In the genomic region with DNA sequence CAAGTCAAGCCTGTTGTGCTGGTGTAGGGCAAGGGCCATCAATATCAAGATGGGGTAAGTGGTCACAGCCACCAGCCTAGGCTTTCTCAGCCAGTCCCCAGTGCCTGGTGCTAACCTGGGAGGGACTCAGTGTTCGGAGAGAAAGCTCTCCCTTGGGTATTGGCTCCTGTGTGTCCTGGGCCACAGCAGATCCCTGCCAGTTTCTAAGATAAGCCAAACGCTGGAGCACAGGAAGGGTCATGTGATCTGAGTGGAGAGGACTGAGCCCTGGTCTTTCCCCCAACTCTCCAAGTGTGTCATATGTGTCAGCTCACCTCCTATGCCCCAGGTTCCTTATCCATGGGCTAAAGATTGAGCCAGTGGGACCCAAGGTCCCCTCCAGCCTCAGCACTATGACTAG, we compare ENCODE assay signal across 11 mouse cellular contexts. TPM values are rescaled to one million over a fixed set of nuclear protein-coding genes. Genes with fewer than 3 reads are reported as not detected.
DNase-seq lines count a peak whose midpoint lies in the region; ATAC-seq and TF ChIP-seq lines count a peak whose summit lies in the region.
"Had no signal": no experiment of that assay in that cellular context is flagged by ENCODE, and none has a peak within 500 bp of the region (broad histone marks: within the 10 kb centered on the region; RNA-seq: fewer than 3 reads in every experiment).

No protein-coding gene starts in this region.

- ATAC-seq in kidney, embryonic 15.5 days (replicated peaks; ENCODE audit: low FRiP score): no peak
- ATAC-seq in kidney, embryonic 16.5 days (ENCODE audit: low FRiP score, low TSS enrichment): no peak
- no peak for ATAC-seq in forebrain, postnatal 0 days
- peak; percentile 16; the same call in 1 of the 2 replicates for ATAC-seq in heart, embryonic 15.5 days (replicated peaks; ENCODE audit: insufficient number of reproducible peaks, insufficient read depth, low FRiP score, low read depth)
- ATAC-seq in midbrain, postnatal 0 days (ENCODE audit: low FRiP score): no peak

- peaks cover 69% of the 10 kb centered on the region for H3K27me3 ChIP-seq in kidney, embryonic 15.5 days
- H3K27me3 ChIP-seq in kidney, embryonic 16.5 days (ENCODE audit: insufficient read depth, low read length): peaks cover 33% of the 10 kb centered on the region
- H3K27me3 ChIP-seq in forebrain, postnatal 0 days (ENCODE audit: insufficient read depth, low read length): peaks cover 5% of the 10 kb centered on the region; the same call in 1 of the 2 replicates
- peaks cover 30% of the 10 kb centered on the region for H3K27me3 ChIP-seq in heart, embryonic 15.5 days
- H3K27me3 ChIP-seq in midbrain, postnatal 0 days (ENCODE audit: insufficient read depth, low read length): no peaks in the 10 kb centered on the region

- peak overlapping the region; percentile 91 for H3K4me2 ChIP-seq in kidney, embryonic 15.5 days
- no peak overlapping the region for H3K4me2 ChIP-seq in kidney, embryonic 16.5 days (replicated peaks; ENCODE audit: low read depth, low read length)
- peak overlapping the region; percentile 96 for H3K4me2 ChIP-seq in forebrain, postnatal 0 days (ENCODE audit: low read depth)
- H3K4me2 ChIP-seq in heart, embryonic 15.5 days: peak overlapping the region; percentile 97
- H3K4me2 ChIP-seq in midbrain, postnatal 0 days (ENCODE audit: low read depth, low read length, poor library complexity, severe bottlenecking): peak overlapping the region; percentile 97

- H3K4me1 ChIP-seq in kidney, embryonic 15.5 days: peaks cover 20% of the 10 kb centered on the region
- peaks cover 12% of the 10 kb centered on the region for H3K4me1 ChIP-seq in kidney, embryonic 16.5 days (ENCODE audit: insufficient read depth, low read length)
- H3K4me1 ChIP-seq in forebrain, postnatal 0 days (ENCODE audit: insufficient read depth): no peaks in the 10 kb centered on the region
- peaks cover 65% of the 10 kb centered on the region for H3K4me1 ChIP-seq in heart, embryonic 15.5 days (replicated peaks)
- peaks cover 9% of the 10 kb centered on the region for H3K4me1 ChIP-seq in midbrain, postnatal 0 days (ENCODE audit: insufficient read depth, low read length)

- H3K9ac ChIP-seq in kidney, embryonic 15.5 days: no peak overlapping the region
- H3K9ac ChIP-seq in kidney, embryonic 16.5 days (replicated peaks; ENCODE audit: low read length): no peak overlapping the region
- H3K9ac ChIP-seq in forebrain, postnatal 0 days: no peak overlapping the region
- no peak overlapping the region for H3K9ac ChIP-seq in heart, embryonic 15.5 days
- 0 out of 2 replicates have a peak overlapping the region, but pooled peaks have one; percentile 85 for H3K9ac ChIP-seq in midbrain, postnatal 0 days (replicated peaks; ENCODE audit: low read length, poor library complexity, severe bottlenecking)
- H3K9ac ChIP-seq: limb, embryonic 13.5 days had no signal

- H3K27ac ChIP-seq in kidney, embryonic 15.5 days: no peak overlapping the region
- H3K27ac ChIP-seq in kidney, embryonic 16.5 days (ENCODE audit: low read length): no peak overlapping the region
- no peak overlapping the region for H3K27ac ChIP-seq in forebrain, postnatal 0 days (ENCODE audit: low read depth, low read length)
- H3K27ac ChIP-seq in heart, embryonic 15.5 days: peak overlapping the region; percentile 84
- H3K27ac ChIP-seq in midbrain, postnatal 0 days (ENCODE audit: low read depth, low read length): no peak overlapping the region
- H3K27ac ChIP-seq in layer of hippocampus, adult 2 months: no peak overlapping the region
- H3K27ac ChIP-seq: limb, embryonic 13.5 days had no signal

- no peaks in the 10 kb centered on the region for H3K9me3 ChIP-seq in kidney, embryonic 15.5 days (replicated peaks)
- H3K9me3 ChIP-seq in kidney, embryonic 16.5 days (ENCODE audit: low read length): no peaks in the 10 kb centered on the region
- no peaks in the 10 kb centered on the region for H3K9me3 ChIP-seq in forebrain, postnatal 0 days (ENCODE audit: low read length)
- H3K9me3 ChIP-seq in heart, embryonic 15.5 days (replicated peaks): no peaks in the 10 kb centered on the region
- no peaks in the 10 kb centered on the region for H3K9me3 ChIP-seq in midbrain, postnatal 0 days (ENCODE audit: low read length)
- H3K9me3 ChIP-seq: limb, embryonic 13.5 days had no signal

- H3K36me3 ChIP-seq in kidney, embryonic 15.5 days: no peaks in the 10 kb centered on the region
- no peaks in the 10 kb centered on the region for H3K36me3 ChIP-seq in kidney, embryonic 16.5 days (ENCODE audit: insufficient read depth, low read length)
- no peaks in the 10 kb centered on the region for H3K36me3 ChIP-seq in forebrain, postnatal 0 days (ENCODE audit: insufficient read depth)
- H3K36me3 ChIP-seq in heart, embryonic 15.5 days: no peaks in the 10 kb centered on the region
- H3K36me3 ChIP-seq in midbrain, postnatal 0 days (ENCODE audit: insufficient read depth, low read length): no peaks in the 10 kb centered on the region
- H3K36me3 ChIP-seq: limb, embryonic 13.5 days had no signal

- 24% methylated on average over 2 of the region's 2 CpGs for WGBS in kidney, embryonic 15.5 days
- 28% methylated on average over 2 of the region's 2 CpGs for WGBS in kidney, embryonic 16.5 days
- 30% methylated on average over 2 of the region's 2 CpGs for WGBS in forebrain, postnatal 0 days
- WGBS in heart, embryonic 15.5 days: 9% methylated on average over 2 of the region's 2 CpGs
- WGBS in midbrain, postnatal 0 days: 25% methylated on average over 2 of the region's 2 CpGs

- H3K4me3 ChIP-seq in kidney, embryonic 15.5 days (replicated peaks): no peak overlapping the region
- no peak overlapping the region for H3K4me3 ChIP-seq in kidney, embryonic 16.5 days (ENCODE audit: low read length)
- H3K4me3 ChIP-seq in forebrain, postnatal 0 days (ENCODE audit: low read depth, low read length): peak overlapping the region; percentile 67
- peak overlapping the region; percentile 63; the same call in 1 of the 2 replicates for H3K4me3 ChIP-seq in heart, embryonic 15.5 days
- peak overlapping the region; percentile 79; the same call in 1 of the 2 replicates for H3K4me3 ChIP-seq in midbrain, postnatal 0 days (ENCODE audit: low read depth, low read length)
- H3K4me3 ChIP-seq in layer of hippocampus, adult 2 months: no peak overlapping the region

- no peak for DNase-seq in forebrain, postnatal 0 days
- DNase-seq in midbrain, postnatal 0 days (ENCODE audit: low spot score): no peak
- no peak for DNase-seq in layer of hippocampus, adult 2 months (ENCODE audit: low spot score in 2 of 2)
- no peak for DNase-seq in urinary bladder, postnatal 10 days (ENCODE audit: low spot score)
- DNase-seq in liver: no peak
- DNase-seq: embryo, embryonic 11 days; thymus, postnatal 36 days had no signal

- no peak for TF ChIP-seq CTCF in forebrain, postnatal 0 days (IDR thresholded peaks at IDR 0.05; ENCODE audit: low read depth)
- TF ChIP-seq CTCF in midbrain, postnatal 0 days (IDR thresholded peaks at IDR 0.05): no peak
- no peak for TF ChIP-seq CTCF in layer of hippocampus, adult 2 months (conservative IDR thresholded peaks at IDR 0.05)

RNA-seq across cellular contexts. Expression of gene Kcnk3, which starts 0.9 kb away (rescaled TPM):
- polyA plus RNA-seq in kidney, embryonic 15.5 days (2015; fragmentation: Nextera tagmentation; extraction: Ambion mirVana): 2.7 and 8.0 TPM in 2 replicates
- polyA plus RNA-seq in kidney, embryonic 16.5 days (2015; fragmentation: Nextera tagmentation; extraction: Ambion mirVana): 2.0 and 5.5 TPM in 2 replicates
- total RNA-seq in forebrain, postnatal 0 days (2014; rRNA removed): 10.8 and 13.1 TPM in 2 replicates
- polyA plus RNA-seq in forebrain, postnatal 0 days (2015; fragmentation: Nextera tagmentation; extraction: Ambion mirVana): 6.4 and 7.0 TPM in 2 replicates
- 16.5 and 27.5 TPM in 2 replicates for polyA plus RNA-seq in heart, embryonic 15.5 days (2015; fragmentation: Nextera tagmentation; extraction: Ambion mirVana)
- 18.8 and 21.8 TPM in 2 replicates for total RNA-seq in midbrain, postnatal 0 days (2014; rRNA removed)
- polyA plus RNA-seq in midbrain, postnatal 0 days (2015; fragmentation: Nextera tagmentation; extraction: Ambion mirVana): 12.2 and 12.3 TPM in 2 replicates
- total RNA-seq in layer of hippocampus, adult 2 months (2021): 10 to 100 TPM in 1 of 2 experiments, 1 to 10 TPM in 1; 9.7 to 11.3 TPM

RNA-seq across cellular contexts. Expression of gene Cib4, which starts 41.5 kb away (rescaled TPM):
- not detected in 2 replicates for polyA plus RNA-seq in kidney, embryonic 15.5 days (2015; fragmentation: Nextera tagmentation; extraction: Ambion mirVana)
- polyA plus RNA-seq in kidney, embryonic 16.5 days (2015; fragmentation: Nextera tagmentation; extraction: Ambion mirVana): not detected in 2 replicates
- not detected in 2 replicates for total RNA-seq in forebrain, postnatal 0 days (2014; rRNA removed)
- not detected in 2 replicates for polyA plus RNA-seq in forebrain, postnatal 0 days (2015; fragmentation: Nextera tagmentation; extraction: Ambion mirVana)
- not detected in 2 replicates for polyA plus RNA-seq in heart, embryonic 15.5 days (2015; fragmentation: Nextera tagmentation; extraction: Ambion mirVana)
- total RNA-seq in midbrain, postnatal 0 days (2014; rRNA removed): not detected in 2 replicates
- polyA plus RNA-seq in midbrain, postnatal 0 days (2015; fragmentation: Nextera tagmentation; extraction: Ambion mirVana): not detected in 2 replicates
- total RNA-seq in layer of hippocampus, adult 2 months (2021): not detected

Comparison
In these comparisons a context has a peak if more than half of its experiments do, and no peak if none do; other contexts are left out.
1. H3K4me3 ChIP-seq: peak in forebrain, postnatal 0 days (single experiment), heart, embryonic 15.5 days (single experiment) and midbrain, postnatal 0 days (single experiment); none in kidney, embryonic 15.5 days (single experiment), kidney, embryonic 16.5 days (single experiment) and layer of hippocampus, adult 2 months (single experiment).